Mouse (Mus musculus): ENCODE results near the gene Pisd. TPM values are rescaled to one million over a fixed set of nuclear protein-coding genes. Genes with fewer than 3 reads are reported as not detected.
A peak's percentile ranks its signal among the peaks of the same experiment; 100 is the strongest.

Gene Pisd
- polyA plus RNA-seq, 1 experiment from 2014 or later: 98.8 TPM

DNA sequence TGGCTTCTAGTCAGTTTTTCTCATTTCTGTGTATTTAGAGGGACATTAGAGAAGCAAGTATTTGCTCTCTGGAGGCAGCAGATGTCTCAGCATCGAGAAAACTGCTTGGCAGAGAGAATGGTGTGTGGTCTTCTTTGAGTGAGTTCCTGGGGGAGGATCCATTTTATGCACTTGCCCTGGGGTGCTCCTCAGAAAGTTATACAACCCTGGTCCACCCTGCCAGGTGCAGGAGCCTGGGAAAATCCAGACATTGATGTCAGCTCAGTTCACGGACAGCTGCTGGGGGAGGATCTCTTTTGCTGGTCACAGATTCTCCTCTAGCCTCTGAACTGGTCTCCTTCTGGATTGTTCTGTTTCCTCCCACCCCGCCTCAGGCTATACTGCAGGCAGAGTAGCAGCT is 64.1 kb downstream of the Pisd start:
- Histone ChIP-seq H3K9me3 (0 out of 2 replicates have a peak, but pooled peaks cover 3% of the 10 kb centered on the region), H3K27me3 (no peaks in the 10 kb centered on the region), H3K36me3 (no peaks in the 10 kb centered on the region), H3K4me3 (no peak overlapping the region), H3K4me1 (no peaks in the 10 kb centered on the region), H3K4me2 (replicated peaks) (no peak overlapping the region), H3K27ac (replicated peaks) (no peak overlapping the region), H3K9ac (replicated peaks) (no peak overlapping the region)
- 73% methylated on average over 3 of the region's 3 CpGs for WGBS
- no peak for ATAC-seq (replicated peaks)

DNA sequence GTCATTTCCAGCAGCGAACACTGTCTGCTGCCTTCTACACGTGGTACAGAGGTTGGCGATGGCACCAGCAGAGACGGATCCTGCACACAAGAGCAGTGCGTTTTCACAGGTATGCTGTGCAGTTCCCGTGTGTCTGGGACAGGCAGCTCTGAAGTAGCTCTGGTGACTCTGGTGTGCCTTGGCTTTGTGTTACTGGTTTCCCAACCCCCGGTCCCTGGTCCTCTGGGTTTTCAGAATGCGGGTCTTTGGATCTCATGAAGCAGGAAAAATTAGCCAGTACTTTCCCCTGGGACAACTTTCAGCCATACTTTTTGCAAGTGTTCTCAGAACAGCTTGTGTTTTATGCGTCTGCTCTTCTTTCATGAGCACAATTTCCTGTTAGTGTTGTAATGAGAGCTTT is 65.0 kb downstream of the Pisd start:
- 85% methylated on average over 9 of the region's 9 CpGs for WGBS
- ATAC-seq (replicated peaks): no peak
- H3K4me2 ChIP-seq (replicated peaks): no peak overlapping the region
- H3K36me3 ChIP-seq: no peaks in the 10 kb centered on the region
- no peak overlapping the region for H3K9ac ChIP-seq (replicated peaks)
- H3K4me3 ChIP-seq: no peak overlapping the region
- H3K9me3 ChIP-seq: 0 out of 2 replicates have a peak, but pooled peaks cover 2% of the 10 kb centered on the region
- H3K27ac ChIP-seq (replicated peaks): no peak overlapping the region
- H3K27me3 ChIP-seq: no peaks in the 10 kb centered on the region
- no peaks in the 10 kb centered on the region for H3K4me1 ChIP-seq

GRCm38 (mm10) chr5:32718916-32719315 is 66.5 kb downstream of the Pisd start:
- H3K4me1 ChIP-seq: no peaks in the 10 kb centered on the region
- H3K4me3 ChIP-seq: no peak overlapping the region
- H3K36me3 ChIP-seq: no peaks in the 10 kb centered on the region
- H3K27ac ChIP-seq (replicated peaks): no peak overlapping the region
- no peaks in the 10 kb centered on the region for H3K9me3 ChIP-seq
- no peak for ATAC-seq (replicated peaks)
- H3K27me3 ChIP-seq: no peaks in the 10 kb centered on the region
- H3K9ac ChIP-seq (replicated peaks): no peak overlapping the region
- 79% methylated on average over 6 of the region's 6 CpGs for WGBS
- H3K4me2 ChIP-seq (replicated peaks): no peak overlapping the region

- Histone ChIP-seq H3K4me3 (no peak overlapping the region), H3K4me1 (peaks cover 7% of the 10 kb centered on the region), H3K27me3 (no peaks in the 10 kb centered on the region), H3K9me3 (no peaks in the 10 kb centered on the region), H3K4me2 (replicated peaks) (no peak overlapping the region), H3K36me3 (no peaks in the 10 kb centered on the region), H3K27ac (replicated peaks) (no peak overlapping the region), H3K9ac (replicated peaks) (no peak overlapping the region)
- ATAC-seq (replicated peaks): no peak
- WGBS: 64% methylated on average over 1 of the region's 1 CpGs
These were observed 67.7 kb downstream of the Pisd start for GRCm38 (mm10) chr5:32717726-32718125.

DNA sequence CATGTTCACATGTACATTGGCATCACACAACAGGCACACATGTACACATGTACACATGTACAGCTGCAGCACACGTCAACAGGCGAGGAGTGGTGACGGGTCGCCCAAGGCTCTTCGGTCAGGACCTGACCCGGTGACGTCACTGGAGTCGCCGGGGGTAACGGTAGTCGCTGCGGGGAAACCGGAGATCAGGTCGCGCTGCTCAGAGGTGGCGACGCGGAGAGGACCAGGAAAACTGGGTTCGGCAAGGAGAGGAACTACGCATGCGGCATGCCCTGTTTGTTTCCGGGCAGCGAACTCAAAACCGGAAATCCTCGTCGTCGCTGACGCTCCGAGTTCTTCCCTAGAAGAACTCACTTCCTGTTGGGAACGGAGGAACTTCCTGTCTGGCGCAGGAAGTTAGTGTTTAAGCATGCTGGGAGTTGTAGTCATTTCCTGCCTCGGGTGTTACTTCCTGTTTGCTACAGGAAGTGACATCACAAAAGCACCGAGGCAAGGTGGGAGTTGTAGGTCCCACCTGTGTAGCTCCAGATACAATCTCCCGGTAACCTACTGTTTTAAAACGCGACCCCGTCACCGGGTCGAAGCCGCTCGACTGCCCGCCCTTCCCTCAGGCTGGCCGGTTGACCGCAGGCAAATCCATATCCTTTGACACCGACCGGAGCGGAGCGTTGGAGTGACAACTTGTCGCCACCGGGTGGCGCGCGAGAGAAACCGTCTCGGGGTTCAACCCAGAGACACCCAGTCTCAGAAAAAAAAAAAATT is 71.6 kb downstream of the Pisd start:
- peak overlapping the region; percentile 90 for H3K27ac ChIP-seq (replicated peaks)
- peaks cover 13% of the 10 kb centered on the region for H3K4me1 ChIP-seq
- under 1% methylated on average over 55 of the region's 55 CpGs for WGBS
- H3K9me3 ChIP-seq: no peaks in the 10 kb centered on the region
- peak overlapping the region; percentile 72 for H3K4me2 ChIP-seq (replicated peaks)
- H3K36me3 ChIP-seq: no peaks in the 10 kb centered on the region
- no peaks in the 10 kb centered on the region for H3K27me3 ChIP-seq
- peak; percentile 98 for ATAC-seq (replicated peaks)
- peak overlapping the region; percentile 65 for H3K9ac ChIP-seq (replicated peaks)
- H3K4me3 ChIP-seq: peak overlapping the region; percentile 60

GRCm38 (mm10) chr5:32713042-32713702 is 72.3 kb downstream of the Pisd start:
- Histone ChIP-seq H3K4me2 (replicated peaks) (peak overlapping the region; percentile 72), H3K9me3 (no peaks in the 10 kb centered on the region), H3K27me3 (no peaks in the 10 kb centered on the region), H3K27ac (replicated peaks) (peak overlapping the region; percentile 90), H3K9ac (replicated peaks) (peak overlapping the region; percentile 65), H3K4me1 (peaks cover 13% of the 10 kb centered on the region), H3K4me3 (peak overlapping the region; percentile 60), H3K36me3 (no peaks in the 10 kb centered on the region)
- 11% methylated on average over 2 of the region's 2 CpGs for WGBS
- no peak for ATAC-seq (replicated peaks)

- no peak overlapping the region for H3K9ac ChIP-seq (replicated peaks)
- WGBS: 69% methylated on average over 4 of the region's 4 CpGs
- no peak for ATAC-seq (replicated peaks)
- no peaks in the 10 kb centered on the region for H3K9me3 ChIP-seq
- H3K36me3 ChIP-seq: no peaks in the 10 kb centered on the region
- peak overlapping the region; percentile 60; the same call in 1 of the 2 replicates for H3K4me3 ChIP-seq
- H3K4me2 ChIP-seq (replicated peaks): peak overlapping the region; percentile 72
- peak overlapping the region; percentile 90; the same call in 1 of the 2 replicates for H3K27ac ChIP-seq (replicated peaks)
- H3K27me3 ChIP-seq: no peaks in the 10 kb centered on the region
- peaks cover 13% of the 10 kb centered on the region for H3K4me1 ChIP-seq
These were observed 73.0 kb downstream of the Pisd start for GRCm38 (mm10) chr5:32712221-32713041.

GRCm38 (mm10) chr5:32711485-32711884 is 74.0 kb downstream of the Pisd start:
- 65% methylated on average over 5 of the region's 5 CpGs for WGBS
- Histone ChIP-seq H3K27ac (replicated peaks) (no peak overlapping the region), H3K4me2 (replicated peaks) (no peak overlapping the region), H3K36me3 (no peaks in the 10 kb centered on the region), H3K9ac (replicated peaks) (no peak overlapping the region), H3K9me3 (no peaks in the 10 kb centered on the region), H3K27me3 (no peaks in the 10 kb centered on the region), H3K4me1 (peaks cover 13% of the 10 kb centered on the region), H3K4me3 (no peak overlapping the region)
- ATAC-seq (replicated peaks): no peak

DNA sequence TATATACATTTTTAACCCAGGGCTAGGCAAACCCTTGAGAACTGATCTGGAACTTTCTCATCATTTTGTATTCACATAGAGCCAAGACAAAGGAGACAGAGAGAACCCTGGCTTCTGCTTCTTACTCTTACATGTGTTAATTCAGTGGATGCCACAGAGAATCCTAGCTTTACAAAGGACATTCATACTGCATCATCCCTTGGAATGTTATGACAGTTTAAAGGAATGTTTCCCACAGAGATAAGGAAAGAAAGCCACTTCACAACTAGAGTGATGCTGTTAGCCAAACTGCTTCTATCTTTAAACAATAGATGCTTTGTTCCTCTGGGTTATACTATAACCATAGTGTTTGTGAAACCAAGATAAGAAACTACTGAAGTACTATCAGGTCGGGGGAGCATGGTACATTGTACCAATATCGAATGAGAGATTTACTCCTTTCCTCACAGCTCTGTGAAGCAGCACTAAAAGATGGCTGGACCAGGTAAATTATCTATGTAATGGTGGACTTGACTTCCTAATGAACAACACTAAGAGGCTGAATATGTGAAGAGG is 79.1 kb downstream of the Pisd start:
- 85% methylated on average over 2 of the region's 2 CpGs for WGBS
- no peaks in the 10 kb centered on the region for H3K9me3 ChIP-seq
- H3K4me2 ChIP-seq (replicated peaks): no peak overlapping the region
- no peaks in the 10 kb centered on the region for H3K27me3 ChIP-seq
- H3K4me1 ChIP-seq: no peaks in the 10 kb centered on the region
- no peaks in the 10 kb centered on the region for H3K36me3 ChIP-seq
- ATAC-seq (replicated peaks): no peak
- H3K4me3 ChIP-seq: no peak overlapping the region
- H3K27ac ChIP-seq (replicated peaks): no peak overlapping the region
- H3K9ac ChIP-seq (replicated peaks): no peak overlapping the region

DNA sequence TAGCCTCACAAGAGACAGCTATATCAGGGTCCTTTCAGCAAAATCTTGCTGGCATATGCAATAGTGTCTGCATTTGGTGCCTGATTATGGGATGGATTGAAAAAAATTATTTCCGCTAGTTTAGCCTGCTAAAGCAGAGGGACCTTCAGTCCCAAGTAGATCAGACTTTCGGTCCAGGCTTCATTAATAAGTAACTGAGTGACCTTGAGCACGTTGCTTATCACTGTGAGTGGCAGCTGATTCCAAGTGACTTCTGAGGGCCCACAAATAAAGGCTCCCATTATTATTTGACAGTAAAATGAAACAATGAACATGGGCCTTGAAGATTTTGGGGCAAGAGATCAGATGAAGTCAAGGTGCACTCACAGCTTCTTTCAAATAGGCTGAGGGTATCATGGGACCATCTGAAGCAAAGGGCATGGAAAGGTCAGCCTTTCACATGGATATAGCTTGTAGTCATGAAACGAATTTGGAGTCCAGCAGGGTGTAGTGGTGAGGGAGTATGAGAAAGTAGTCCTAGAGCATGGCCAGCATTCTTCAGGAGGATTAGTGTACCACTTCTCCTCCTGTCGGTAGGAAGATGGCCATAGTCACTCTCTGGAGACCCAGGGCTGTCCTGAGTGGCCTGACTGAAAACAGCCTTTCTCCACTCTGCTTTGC is 88.1 kb downstream of the Pisd start:
- Histone ChIP-seq H3K36me3 (no peaks in the 10 kb centered on the region), H3K27me3 (no peaks in the 10 kb centered on the region), H3K4me2 (replicated peaks) (no peak overlapping the region), H3K9ac (replicated peaks) (no peak overlapping the region), H3K4me3 (no peak overlapping the region), H3K9me3 (no peaks in the 10 kb centered on the region), H3K27ac (replicated peaks) (no peak overlapping the region), H3K4me1 (no peaks in the 10 kb centered on the region)
- ATAC-seq (replicated peaks): no peak
- 75% methylated on average over 5 of the region's 5 CpGs for WGBS

- no peak overlapping the region for H3K9ac ChIP-seq (replicated peaks)
- no peaks in the 10 kb centered on the region for H3K9me3 ChIP-seq
- no peaks in the 10 kb centered on the region for H3K36me3 ChIP-seq
- no peak overlapping the region for H3K4me2 ChIP-seq (replicated peaks)
- no peak overlapping the region for H3K27ac ChIP-seq (replicated peaks)
- WGBS: 63% methylated on average over 2 of the region's 2 CpGs
- H3K27me3 ChIP-seq: no peaks in the 10 kb centered on the region
- no peaks in the 10 kb centered on the region for H3K4me1 ChIP-seq
- no peak for ATAC-seq (replicated peaks)
- no peak overlapping the region for H3K4me3 ChIP-seq
These were observed 92.0 kb downstream of the Pisd start for GRCm38 (mm10) chr5:32693411-32693810.
